Mouse (Mus musculus) mature B cell (primary cell): ENCODE results near the gene Ndufs7.
"Not testable (repeated sequence)": the region's sequence is repeated elsewhere in the genome, so short reads cannot be mapped to it uniquely, and the experiment has no call there.

Experiments
- in situ Hi-C: fragments of 300-500 bp; cut with MboI; formaldehyde crosslinking; loops from 2 replicates; pipeline ENCODE4 v1.14.3; 2019

Ndufs7 gene

GRCm38 (mm10) chr10:80248971-80249640 lies at the start of gene Ndufs7:
Gene Ndufs7, plus strand, starts transcription at chr10:80249121.
- in situ Hi-C loops, result loop anchor here (5.0 kb wide), 1 partner anchor 72 kb away; the partner anchor contains the start of gene Efna2

GRCm38 (mm10) chr10:80199440-80200008 lies 49.4 kb upstream of the Ndufs7 start:
- in situ Hi-C loops, result no loop called here

- in situ Hi-C loops, result no loop called here
Observed at GRCm38 (mm10) chr10:80200485-80200884, 48.4 kb upstream of the Ndufs7 start.

GRCm38 (mm10) chr10:80204055-80204454 lies 44.9 kb upstream of the Ndufs7 start:
- in situ Hi-C loops, result no loop called here

GRCm38 (mm10) chr10:80207201-80207600 lies 41.7 kb upstream of the Ndufs7 start:
- in situ Hi-C loops, result no loop called here

GRCm38 (mm10) chr10:80207676-80208075 lies 41.2 kb upstream of the Ndufs7 start:
- in situ Hi-C loops, result no loop called here

GRCm38 (mm10) chr10:80208248-80208647 lies 40.7 kb upstream of the Ndufs7 start:
- in situ Hi-C loops, result no loop called here

GRCm38 (mm10) chr10:80208841-80209371 lies 40.0 kb upstream of the Ndufs7 start:
- in situ Hi-C loops, result no loop called here

GRCm38 (mm10) chr10:80211547-80212103 lies 37.3 kb upstream of the Ndufs7 start:
- in situ Hi-C loops, result not testable (repeated sequence)

GRCm38 (mm10) chr10:80215048-80215772 lies 33.7 kb upstream of the Ndufs7 start:
- in situ Hi-C loops, result no loop called here

GRCm38 (mm10) chr10:80220676-80221075 lies 28.2 kb upstream of the Ndufs7 start:
- in situ Hi-C loops, result no loop called here

GRCm38 (mm10) chr10:80223137-80223536 lies 25.8 kb upstream of the Ndufs7 start:
- in situ Hi-C loops, result not testable (repeated sequence)

- in situ Hi-C loops, result no loop called here
Observed at GRCm38 (mm10) chr10:80226071-80226415, 22.9 kb upstream of the Ndufs7 start.

GRCm38 (mm10) chr10:80226416-80227165 lies 22.3 kb upstream of the Ndufs7 start, which contains the start of gene Mum1:
Gene Mum1, plus strand, starts transcription at chr10:80226434.
- in situ Hi-C loops, result no loop called here

- in situ Hi-C loops, result no loop called here
Observed at GRCm38 (mm10) chr10:80227166-80227539, 21.8 kb upstream of the Ndufs7 start.

GRCm38 (mm10) chr10:80227877-80228775 lies 20.8 kb upstream of the Ndufs7 start:
- in situ Hi-C loops, result no loop called here

- in situ Hi-C loops, result no loop called here
Observed at GRCm38 (mm10) chr10:80236145-80236825, 12.6 kb upstream of the Ndufs7 start.

- in situ Hi-C loops, result no loop called here
Observed at GRCm38 (mm10) chr10:80237020-80237419, 11.9 kb upstream of the Ndufs7 start.

- in situ Hi-C loops, result no loop called here
Observed at GRCm38 (mm10) chr10:80238306-80238705, 10.6 kb upstream of the Ndufs7 start.

- in situ Hi-C loops, result no loop called here
Observed at GRCm38 (mm10) chr10:80239791-80240190, 9.1 kb upstream of the Ndufs7 start.
